Mouse (Mus musculus) T-helper 17 cell (primary cell): ENCODE data around the gene Mpz.
"Not testable (repeated sequence)": the region's sequence is repeated elsewhere in the genome, so short reads cannot be mapped to it uniquely, and the experiment has no call there.

Source experiments
- in situ Hi-C, 2 experiments: fragments of 300-600 bp; cut with MboI, MseI; formaldehyde crosslinking; loops; 1 replicate in 1 of 2; 2 replicates in 1 of 2; pipeline ENCODE4 v1.15.1; 2025; ENCODE audit warnings: high pct_unique_total_duplicates in 2 of 2

The Mpz gene

DNA sequence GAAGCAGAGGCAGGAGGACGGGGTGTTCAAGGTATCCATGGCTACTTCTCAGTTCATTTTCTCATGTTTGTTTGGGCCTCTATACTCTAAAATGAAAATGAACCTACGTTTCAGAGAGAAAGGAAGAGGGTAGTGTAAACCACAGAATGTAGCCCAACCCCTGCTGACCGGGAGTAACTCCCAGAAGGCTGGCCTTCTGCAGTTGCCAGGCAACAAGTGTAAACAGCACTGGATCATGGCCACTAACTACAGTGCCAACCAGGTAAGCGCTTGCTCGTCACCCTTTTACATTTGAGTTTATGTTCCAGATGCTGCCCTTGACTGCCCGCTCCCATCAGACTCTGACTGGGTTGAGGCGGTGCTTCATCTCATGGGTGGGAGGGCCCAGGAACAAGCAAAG is 27.6 kb upstream of the Mpz start:
- in situ Hi-C loops, result loop anchor here in 1 of 2 experiments (5.0 kb wide), 1 partner anchor 94 kb away; no protein-coding TSS in a partner anchor

DNA sequence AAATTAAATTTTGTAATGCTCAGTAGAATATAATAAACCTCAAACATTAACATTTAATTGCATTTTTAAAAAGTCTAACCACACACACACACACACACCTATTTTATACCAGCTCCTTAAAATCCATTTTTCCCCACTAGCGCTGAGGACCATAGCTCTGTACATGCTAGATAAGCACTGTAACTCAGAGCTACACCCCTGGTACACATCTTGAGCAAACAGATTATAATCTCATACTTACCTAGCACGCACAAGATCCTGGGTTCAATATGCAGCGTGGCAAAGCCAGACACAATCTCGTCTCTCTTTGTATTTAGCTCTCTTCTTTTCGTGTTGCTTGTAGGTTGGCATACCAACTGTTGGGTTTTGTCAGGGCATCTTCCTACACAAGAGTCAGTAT is 26.1 kb upstream of the Mpz start:
- in situ Hi-C loops, result loop anchor here in 1 of 2 experiments (5.0 kb wide), 1 partner anchor 93 kb away; no protein-coding TSS in a partner anchor

DNA sequence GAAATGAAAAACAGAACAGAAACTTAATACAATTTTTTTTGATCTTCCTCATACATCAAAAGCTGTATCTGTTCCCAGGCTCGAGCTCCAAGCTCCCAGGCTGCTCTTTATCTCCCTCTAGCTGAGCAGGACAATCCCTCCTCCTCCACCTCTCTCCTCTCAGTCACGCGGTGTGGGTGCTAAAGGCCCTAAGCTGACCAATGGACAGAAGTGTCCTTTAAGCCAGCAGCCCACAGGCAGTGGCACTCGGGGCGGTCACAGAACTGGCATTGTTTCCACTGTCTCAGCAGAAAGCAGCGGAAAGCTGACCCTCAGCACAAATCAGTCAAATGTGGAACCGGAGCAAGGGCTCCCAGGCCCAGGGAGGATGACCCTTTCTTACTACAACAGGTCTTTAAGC is 21.3 kb upstream of the Mpz start:
- in situ Hi-C loops, result no loop called here

DNA sequence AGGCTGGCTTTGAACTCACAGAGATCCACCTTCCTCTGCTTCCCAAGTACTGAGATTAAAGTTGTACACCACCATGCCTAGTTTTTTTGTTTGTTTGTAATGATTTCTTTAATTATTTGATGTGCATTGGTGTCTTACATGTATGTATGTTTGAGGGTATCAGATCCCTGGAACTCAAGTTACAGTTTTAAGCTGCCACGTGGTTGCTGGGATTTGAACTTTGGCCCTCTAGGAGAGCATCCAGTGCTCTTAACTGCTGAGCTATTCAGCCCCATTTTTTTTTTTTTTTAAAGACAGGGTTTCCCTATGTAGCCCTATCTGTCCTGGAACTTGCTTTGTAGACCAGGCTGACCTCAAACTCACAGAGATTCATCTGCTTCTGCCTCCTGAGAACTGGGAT is 19.5 kb upstream of the Mpz start:
- in situ Hi-C loops, result no loop called here

DNA sequence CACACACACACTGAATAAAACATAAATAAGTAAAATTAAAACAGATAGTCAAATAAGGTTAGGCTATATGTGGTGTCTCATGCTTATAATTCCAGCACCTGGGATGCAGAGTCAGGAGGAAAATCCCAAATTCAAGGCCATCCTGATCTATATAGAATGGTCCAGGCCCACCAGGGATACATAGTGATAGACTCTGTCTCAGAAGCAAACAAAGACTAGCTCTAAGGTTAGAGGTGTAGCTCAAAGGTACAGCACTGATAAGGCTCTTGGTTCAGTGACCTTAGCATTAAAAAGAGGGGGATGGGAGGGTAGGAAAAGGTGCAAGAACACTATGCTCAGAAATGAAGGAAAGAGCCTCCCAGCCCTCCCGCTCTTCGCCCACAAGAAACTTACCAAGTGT is 14.9 kb upstream of the Mpz start:
- in situ Hi-C loops, result no loop called here

DNA sequence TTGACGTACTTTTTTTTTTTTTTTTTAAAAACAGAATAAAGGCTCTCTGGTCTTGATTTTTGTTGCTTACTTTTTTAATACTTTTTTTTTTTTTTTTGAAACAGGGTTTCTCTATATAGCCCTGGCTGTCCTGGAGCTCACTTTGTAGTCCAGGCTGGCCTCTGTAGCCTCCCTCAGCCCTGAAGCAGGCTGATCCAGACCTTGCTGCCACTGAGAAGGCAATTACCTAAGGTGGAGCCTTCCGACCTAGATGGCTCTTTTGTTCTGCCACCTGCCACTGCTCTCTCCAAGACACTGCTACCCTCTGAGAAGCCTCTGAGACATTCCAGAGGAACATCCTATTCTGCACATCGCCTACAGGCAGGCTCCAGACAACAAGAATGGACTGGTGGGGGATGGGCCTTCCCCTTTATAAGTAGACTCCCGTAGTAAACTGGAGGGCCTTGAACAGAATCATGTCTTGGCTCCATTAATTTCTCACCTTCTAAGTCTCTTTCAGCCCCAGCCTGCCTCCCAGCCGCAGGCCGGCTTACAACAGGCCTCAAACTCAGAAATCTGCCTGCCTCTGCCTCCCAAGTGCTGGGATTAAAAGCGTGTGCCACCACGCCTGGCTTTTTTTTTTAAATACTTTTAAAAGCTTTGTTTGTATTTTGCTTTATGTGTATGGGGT is 12.9 kb upstream of the Mpz start:
- in situ Hi-C loops, result not testable (repeated sequence)

DNA sequence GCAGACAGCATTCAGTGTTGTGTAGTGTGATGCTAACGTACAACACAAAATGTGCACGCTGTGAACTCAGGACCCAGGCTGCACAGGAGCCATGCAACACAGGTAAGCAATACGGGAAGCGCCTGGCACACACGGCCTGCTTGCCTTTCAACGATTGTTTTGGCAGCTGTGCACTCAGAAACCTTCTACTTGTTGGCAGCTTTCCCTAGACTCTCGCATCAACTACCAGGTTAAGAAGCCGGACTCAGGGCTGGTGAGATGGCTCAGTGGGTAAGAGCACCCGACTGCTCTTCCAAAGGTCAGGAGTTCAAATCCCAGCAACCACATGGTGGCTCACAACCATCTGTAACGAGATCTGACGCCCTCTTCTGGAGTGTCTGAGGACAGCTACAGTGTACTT is 7.5 kb upstream of the Mpz start:
- in situ Hi-C loops, result not testable (repeated sequence)

DNA sequence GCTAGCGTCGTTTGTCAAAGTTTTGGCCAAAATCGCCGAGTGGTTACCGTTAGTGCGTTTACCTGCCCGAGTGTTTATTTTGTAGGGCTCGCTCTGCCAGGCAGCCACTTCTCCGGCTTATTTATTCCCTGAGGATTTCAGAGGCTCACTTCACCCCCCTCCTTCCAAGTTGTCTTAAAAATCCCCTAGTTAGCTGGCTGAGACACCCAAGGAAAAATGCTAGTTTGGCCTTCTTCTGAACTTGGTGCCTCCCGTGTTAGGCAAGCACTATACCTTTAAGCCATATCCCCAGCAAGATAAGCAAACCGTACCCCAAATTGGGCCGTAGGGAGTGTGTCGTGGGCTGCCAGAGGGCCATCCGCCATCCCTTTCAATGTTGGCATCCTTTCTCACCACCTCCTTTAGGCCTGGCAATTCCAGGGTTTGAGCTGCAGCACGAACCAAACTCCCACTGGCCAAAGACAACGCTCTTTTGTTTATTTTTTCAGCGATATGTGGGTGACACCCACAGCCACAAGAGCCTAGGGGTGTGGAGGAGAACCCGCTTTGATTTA is 404 bp downstream of the Mpz start:
- in situ Hi-C loops, result no loop called here

DNA sequence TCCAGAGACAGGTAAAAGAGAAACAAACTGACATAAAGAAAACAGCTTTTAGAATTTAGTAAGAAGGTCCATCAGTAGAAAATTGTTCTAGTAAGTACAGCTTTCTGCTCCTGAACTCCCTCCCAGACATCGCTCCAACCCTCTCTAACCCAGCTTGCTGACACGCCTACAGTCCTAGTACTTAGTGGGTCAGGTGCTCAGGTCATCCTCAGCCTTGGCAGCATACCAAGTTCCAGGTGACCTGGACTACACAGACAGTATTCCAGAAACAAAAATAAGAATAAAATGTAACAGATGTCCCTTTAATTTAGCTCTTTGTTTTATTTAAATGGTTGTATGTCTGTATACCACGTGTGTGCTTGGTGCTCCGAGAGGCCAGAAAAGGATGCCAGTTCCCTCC is 1.5 kb downstream of the Mpz start:
- in situ Hi-C loops, result no loop called here

DNA sequence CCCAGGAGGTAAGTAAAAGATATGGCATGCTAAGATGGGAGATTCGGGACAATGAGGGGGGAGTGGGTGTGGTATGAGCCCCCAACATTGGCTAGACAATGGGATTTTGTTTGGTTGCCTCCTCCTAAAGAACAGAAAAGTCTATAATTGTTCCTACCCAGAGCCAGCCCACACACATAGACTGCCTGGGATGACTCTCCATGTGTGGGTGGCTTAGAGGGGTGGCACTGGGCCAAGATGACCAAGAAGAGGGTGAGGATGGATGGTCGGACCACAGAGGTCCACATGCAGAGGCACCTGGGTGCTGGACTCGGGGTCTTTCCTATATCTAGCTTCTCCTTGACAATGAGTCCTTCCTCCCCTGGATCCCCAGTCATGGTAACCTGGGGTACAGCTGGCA is 6.1 kb downstream of the Mpz start:
- in situ Hi-C loops, result no loop called here

DNA sequence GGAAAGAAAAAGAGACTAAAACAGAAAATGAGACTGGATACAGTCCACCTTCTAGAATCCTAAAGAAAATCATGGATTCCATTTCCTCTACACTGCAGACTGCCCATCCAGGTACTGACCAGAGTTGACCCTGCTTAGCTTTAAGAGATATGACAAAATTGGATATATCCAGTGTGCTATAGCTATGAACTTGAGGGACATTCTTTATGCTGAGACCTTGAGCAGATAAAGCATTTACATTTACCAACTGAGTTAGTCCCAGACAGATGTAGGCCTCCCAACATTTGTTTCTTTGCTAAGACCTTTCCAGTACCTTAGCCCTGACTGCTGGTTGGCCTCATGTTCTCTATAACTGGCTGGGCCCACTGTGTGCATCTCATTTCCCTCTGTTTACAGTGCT is 7.5 kb downstream of the Mpz start:
- in situ Hi-C loops, result no loop called here

DNA sequence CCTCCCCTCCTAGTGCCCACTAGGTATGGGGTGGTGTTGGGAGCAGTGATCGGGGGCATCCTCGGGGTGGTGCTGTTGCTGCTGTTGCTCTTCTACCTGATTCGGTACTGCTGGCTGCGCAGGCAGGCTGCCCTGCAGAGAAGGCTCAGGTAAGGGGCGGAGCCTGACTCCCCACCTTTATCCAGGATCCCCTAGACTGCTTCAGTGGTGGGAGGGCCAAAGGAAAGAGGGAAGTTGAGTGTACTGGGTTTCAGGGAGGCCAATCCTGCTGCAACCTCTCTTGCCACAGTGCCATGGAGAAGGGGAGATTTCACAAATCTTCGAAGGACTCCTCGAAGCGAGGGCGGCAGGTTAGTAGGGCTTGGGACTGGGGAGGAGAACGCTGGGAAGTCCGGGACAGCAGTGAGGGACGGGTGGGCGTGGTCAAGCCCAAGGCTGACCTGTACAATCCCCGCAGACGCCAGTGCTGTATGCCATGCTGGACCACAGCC is 9.0 kb downstream of the Mpz start:
- in situ Hi-C loops, result no loop called here

DNA sequence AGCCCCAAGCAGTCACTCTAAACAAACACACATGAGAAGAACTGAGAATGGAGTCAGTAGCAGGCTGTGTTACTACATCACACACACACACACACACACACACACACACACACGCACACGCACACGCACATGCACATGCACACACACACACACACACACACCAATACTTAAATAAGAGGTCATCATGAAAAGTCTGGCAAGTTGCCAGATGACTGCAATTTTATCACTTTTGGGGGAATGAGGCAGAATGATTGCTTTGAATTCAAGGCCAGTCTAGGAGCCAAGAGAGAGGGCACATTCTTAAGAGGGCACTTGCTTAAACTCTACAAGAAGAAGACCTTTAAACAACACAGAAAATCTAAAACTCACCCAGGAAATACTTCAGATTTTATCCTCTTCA is 12.0 kb downstream of the Mpz start:
- in situ Hi-C loops, result no loop called here

DNA sequence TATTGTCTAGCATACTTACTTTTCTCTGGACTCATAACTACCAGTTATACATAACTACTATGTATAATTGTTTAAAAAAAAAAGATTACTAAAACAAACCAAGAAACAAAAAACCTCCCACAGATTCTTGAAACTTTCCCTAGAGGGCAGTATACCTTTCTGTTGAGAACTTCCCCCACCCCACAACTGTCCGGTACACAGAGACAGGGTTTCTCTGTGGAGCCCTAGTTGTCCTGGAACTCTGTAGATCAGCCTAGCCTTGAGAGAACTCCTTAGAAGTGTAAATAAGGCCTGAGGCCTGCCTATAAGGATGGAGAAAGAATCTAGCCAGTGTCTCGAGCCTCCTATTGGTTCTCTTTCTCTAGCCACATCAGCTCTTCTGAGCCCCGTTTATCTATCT is 13.7 kb downstream of the Mpz start:
- in situ Hi-C loops, result no loop called here

DNA sequence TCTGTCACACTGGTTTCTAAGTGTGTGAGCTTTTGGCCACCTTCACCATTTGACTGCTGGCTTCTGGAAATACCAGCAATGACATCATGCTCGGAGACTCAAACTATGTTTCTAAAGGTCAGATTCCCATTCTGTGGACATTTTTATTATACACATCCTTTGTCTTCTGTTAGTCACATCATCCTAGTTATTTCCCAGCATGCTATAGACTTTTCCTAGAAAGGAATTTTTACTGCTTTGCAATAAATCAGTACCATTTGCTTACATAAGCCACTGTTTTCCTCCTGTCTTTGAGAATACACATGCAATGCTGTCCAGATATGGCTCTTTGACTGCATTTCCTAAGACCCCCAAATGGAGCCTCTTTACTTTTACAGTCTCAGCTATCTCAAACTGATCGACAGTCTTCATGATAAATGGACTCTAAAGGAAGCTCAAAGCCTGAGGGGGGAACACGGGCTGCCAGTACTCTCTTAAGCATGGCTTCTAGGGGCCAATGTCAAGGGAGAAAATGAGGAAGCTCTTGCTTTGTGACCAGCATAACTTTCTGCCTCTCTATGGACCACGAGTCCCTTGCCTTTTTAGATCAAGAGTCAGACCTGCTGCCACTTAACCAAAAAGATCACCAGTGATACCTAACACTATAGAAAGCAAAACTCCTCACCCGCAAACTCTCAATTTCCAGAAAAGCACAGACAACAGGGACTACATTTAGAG is 15.3 kb downstream of the Mpz start:
- in situ Hi-C loops, result no loop called here

DNA sequence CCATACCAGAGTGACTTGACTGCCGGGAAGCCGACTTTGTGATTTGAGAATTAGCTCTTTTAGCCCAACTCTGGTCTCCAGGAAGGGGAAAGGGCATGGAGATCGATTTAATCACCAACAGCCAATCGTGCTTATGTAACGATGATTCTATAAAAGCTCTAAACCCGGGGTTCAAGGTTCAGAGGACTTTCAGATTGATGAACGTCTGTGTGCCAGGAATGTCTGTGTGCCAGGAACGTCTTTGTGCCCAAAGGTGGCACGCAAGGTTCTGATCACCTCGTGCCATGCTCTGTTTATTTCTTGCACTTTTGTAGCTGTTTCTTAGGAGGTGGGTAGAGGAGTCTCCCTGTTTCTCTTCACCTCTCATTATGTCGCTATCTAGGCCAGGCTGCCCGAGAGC is 18.4 kb downstream of the Mpz start:
- in situ Hi-C loops, result no loop called here

DNA sequence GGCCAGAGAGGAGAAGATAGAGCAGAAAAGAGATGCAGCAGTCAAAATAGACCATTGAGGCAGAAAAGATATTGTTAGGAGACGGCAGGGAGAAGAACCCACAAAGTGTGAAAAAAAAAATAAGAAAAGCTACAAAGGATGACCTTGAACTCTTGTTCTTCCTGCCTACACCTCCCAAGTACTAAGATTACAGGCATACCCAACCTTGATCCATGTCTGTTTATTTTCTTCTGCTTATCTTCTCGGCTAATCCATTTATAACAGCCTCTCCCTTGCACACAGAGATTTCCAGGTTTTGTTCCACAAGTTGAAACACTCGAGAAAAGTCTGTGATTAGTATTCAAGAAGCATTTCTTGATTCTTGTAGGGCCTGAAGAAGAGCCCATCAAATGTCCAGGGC is 19.4 kb downstream of the Mpz start:
- in situ Hi-C loops, result no loop called here

DNA sequence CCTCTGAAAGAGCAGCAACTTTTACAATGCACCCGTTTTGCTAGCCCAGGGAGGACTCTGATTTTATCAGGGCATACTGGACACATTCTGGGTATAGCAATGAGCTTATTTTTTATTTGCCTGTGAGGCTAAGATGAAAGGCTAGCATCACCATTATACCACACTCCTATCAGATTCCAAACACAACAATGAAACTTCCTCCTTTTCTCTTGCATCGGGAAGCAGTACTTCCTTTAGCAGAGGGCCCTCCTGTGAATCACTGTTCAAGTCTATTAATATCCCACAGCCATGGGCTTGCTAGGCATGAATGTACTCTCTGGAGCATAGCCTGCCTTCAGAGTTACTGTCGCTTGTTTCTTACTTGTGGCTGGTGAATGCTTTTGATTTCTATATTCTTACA is 20.6 kb downstream of the Mpz start:
- in situ Hi-C loops, result no loop called here

DNA sequence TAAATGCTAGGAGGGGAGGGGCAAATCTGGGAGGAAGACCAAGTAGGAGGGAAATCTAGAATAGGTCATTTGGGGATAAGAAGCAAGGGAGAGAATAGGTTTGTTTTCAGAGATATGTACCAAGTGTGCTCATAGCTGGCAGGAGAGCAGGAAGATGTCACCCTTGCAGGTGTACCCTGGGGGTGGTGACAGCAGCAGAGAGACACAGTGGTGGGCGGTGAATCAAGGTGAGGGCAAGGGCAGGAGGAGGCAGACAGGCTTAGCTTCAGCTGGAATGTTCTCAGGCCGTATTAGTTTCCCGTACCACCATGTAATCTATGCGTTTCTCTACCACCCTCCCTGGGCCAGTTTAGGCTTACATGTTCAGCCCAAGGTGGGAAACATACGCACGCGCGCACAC is 22.3 kb downstream of the Mpz start:
- in situ Hi-C loops, result no loop called here

DNA sequence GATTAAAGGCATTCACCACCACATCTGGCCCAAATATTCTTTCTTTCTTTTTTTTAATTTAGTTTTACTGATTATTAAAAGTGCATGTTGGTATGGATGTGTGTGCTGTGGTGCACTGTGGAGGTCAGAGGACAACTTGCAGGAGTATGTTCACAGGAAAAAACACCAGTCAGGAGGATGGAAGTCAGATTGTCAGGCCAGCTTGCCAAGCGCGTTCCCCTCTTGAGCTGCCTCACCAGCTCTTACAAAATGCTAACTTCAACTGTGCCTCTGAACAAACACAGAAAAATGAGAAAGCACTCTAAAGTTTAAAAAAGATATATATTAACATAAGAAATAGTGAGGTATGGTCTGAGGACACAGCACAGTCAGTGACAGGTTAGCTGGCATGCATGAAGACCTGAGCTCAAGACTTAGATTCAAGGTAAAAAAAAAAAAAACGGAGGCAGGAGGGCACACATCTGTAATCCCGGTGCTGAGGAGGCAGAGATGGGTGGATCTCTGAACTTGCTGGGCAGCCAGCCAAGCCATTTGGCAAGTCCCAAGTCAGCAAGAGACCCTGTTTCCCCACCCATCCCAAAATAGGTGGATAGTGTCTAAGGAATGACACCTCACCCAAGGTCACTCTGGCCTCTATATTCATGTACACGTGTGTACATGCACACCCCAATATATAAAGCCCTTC is 29.1 kb downstream of the Mpz start:
- in situ Hi-C loops, result no loop called here

DNA sequence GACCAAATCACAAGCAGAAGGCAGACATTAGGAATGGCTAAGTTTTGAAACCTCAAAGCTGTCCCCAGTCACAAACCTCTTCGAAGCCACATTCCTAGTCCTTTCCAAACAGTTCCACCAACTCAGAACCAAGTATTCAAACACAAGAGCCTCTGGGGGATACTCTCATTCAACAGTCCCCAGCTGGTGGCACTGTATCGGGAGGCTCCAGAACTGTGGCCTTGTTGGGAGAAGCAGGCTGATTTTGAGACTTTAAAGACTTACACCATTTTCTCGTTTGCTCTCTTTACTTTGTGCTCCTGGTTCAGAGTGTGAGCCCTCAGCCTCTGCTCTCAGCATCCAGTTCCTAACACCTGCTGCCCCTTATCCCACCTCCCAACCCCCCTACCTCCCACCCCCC is 32.5 kb downstream of the Mpz start:
- in situ Hi-C loops, result no loop called here

DNA sequence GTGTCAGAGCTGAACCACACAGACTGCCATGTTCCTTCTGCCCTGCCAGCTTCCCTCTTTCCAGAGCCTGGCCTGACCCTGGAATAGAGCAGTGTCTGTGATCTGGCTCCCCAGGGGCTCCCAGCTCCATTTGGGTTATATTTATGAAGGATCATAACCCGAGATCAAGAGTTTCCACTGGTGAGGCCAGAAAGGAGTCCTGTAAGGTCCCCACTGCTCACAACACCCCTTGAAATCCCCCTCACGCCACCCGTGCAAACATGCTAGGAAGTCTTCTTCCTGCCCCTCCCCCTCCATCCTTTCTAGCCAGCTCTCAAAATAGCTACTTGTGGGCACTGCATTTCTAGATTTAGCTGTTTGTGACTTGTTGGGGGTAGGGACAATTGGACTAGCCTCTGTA is 33.1 kb downstream of the Mpz start:
- in situ Hi-C loops, result no loop called here
